Mouse (Mus musculus): ENCODE results near the gene Sh3bp1.

The Sh3bp1 gene

DNA sequence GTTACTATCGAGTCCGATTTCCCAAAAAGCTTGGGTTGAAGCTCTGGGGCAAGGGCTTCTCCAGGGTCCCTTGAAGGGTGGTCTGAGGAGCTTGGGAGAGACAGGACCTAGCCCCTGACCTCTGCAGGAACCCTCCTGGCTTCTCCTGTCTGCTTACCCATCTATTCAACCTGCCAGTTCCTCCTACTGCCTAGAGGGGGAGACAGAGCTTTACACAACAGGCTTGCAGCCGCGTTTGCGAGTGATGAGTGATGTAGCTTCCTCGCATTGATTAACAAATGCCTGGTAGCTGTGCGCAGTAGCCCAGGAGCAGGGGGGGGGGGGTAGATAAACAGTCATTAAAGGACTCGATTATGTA lies 16.1 kb downstream of the Sh3bp1 start:
- DNase-seq (ENCODE audit: low spot score in 2 of 2): peak; percentile 69 to 70

- DNase-seq (ENCODE audit: low spot score in 2 of 2): no peak
These were observed 16.7 kb downstream of the Sh3bp1 start for GRCm38 (mm10) chr15:78916052-78916826.

DNA sequence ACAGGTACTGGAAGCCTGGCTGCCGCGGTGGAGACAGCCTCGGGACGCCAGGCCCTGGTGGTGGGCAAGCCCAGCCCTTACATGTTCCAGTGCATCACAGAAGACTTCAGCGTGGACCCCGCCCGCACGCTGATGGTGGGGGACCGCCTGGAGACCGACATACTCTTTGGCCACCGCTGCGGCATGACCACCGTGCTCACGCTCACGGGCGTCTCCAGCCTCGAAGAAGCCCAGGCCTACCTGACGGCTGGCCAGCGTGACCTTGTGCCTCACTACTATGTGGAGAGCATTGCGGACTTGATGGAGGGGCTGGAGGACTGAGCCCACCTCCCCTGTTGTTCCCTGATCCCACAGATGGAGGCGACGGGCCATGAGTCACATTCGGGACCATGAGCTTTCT lies 18.6 kb downstream of the Sh3bp1 start:
- DNase-seq (ENCODE audit: low spot score in 2 of 2): no peak

DNA sequence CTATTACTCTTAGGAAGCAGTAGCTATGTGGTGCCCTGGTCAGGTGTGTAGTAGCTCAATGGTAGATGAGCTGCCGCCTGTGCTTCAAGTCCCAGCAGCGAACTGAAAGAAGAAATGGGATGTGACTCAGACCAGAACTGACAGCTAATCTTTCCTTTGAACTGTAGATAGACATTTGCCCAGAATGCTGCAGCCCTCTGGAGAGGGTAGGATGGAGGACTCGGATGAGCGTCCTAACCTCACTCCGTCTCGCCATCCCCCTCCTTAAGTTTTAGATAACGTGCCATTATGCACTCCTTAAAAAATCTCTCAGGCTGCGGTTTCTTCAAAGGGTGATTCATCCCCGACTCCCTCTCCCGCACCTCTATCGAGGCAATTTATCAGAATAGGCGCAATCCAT lies 20.3 kb downstream of the Sh3bp1 start:
- DNase-seq (ENCODE audit: low spot score in 2 of 2): no peak

- no peak for DNase-seq (ENCODE audit: low spot score in 2 of 2)
These were observed 23.1 kb downstream of the Sh3bp1 start for GRCm38 (mm10) chr15:78922700-78923099.

DNA sequence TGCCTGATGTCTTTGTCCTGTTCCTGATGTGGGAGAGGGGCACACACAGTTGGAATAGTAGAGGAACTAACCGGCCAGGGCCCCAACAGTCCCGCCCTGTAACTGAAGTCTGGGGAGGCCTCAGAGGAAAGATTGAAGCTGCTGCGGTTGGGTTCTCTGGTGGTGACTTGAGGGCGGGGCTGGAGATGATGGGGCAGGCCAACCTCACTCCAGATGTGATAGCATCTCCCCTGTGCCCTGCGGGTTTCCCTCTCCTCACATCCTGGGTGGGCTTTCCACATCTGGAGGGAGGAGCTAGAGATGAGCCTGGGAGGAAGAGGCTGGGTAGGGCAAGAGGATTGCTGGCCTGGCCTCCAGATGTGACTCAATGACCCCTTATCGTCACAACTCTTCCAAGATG lies 24.0 kb downstream of the Sh3bp1 start:
- no peak for DNase-seq (ENCODE audit: low spot score in 2 of 2)

GRCm38 (mm10) chr15:78925129-78925528 lies 25.6 kb downstream of the Sh3bp1 start:
- DNase-seq (ENCODE audit: low spot score in 2 of 2): no peak

- DNase-seq (ENCODE audit: low spot score in 2 of 2): peak; percentile 63 to 64
These were observed 26.7 kb downstream of the Sh3bp1 start, which contains the start of gene Lgals1 for GRCm38 (mm10) chr15:78926021-78926919. Gene Lgals1, plus strand, starts transcription at chr15:78926725.

GRCm38 (mm10) chr15:78927021-78927787 lies 27.6 kb downstream of the Sh3bp1 start:
- no peak for DNase-seq (ENCODE audit: low spot score in 2 of 2)

DNA sequence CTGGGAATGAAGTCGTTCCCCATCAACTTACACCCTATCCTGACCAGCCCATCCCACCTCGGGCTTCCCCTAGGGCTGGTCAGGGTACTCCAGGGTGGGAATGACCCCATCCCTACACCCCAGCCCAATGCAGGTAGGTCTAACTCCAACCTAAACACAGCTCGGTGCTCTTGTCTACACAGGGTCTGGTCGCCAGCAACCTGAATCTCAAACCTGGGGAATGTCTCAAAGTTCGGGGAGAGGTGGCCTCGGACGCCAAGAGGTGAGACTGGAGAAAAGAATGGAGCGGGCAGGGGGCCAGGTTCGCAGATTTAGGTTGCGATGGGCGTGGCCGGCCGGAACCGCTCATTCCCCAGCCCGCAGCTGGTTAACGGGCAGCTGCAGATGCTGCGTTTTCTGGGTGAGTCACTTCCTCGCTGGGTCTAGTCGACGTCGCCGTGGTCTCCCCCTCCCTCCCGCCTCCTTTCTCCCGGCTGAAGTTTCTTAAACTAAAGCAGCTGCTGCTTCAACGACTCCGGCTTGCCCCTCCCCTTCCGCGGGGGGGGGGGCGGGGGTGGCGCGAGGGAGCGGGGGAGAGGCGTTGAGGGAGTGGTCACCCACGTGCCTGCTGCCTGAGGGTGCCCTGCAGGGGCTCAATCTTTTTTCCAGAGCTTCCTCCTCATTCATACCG lies 28.4 kb downstream of the Sh3bp1 start:
- peak; percentile 47 to 63 for DNase-seq (ENCODE audit: low spot score in 2 of 2)

- DNase-seq (ENCODE audit: low spot score in 2 of 2): no peak
These were observed 29.0 kb downstream of the Sh3bp1 start for GRCm38 (mm10) chr15:78928539-78928938.

GRCm38 (mm10) chr15:78930192-78930706 lies 30.7 kb downstream of the Sh3bp1 start:
- no peak for DNase-seq (ENCODE audit: low spot score in 2 of 2)

GRCm38 (mm10) chr15:78930801-78931426 lies 31.3 kb downstream of the Sh3bp1 start:
- no peak for DNase-seq (ENCODE audit: low spot score in 2 of 2)

GRCm38 (mm10) chr15:78931577-78931976 lies 32.0 kb downstream of the Sh3bp1 start:
- no peak for DNase-seq (ENCODE audit: low spot score in 2 of 2)

- peak; percentile 74 to 84 for DNase-seq (ENCODE audit: low spot score in 2 of 2)
These were observed 35.3 kb downstream of the Sh3bp1 start, which contains the start of gene Nol12 for GRCm38 (mm10) chr15:78934784-78935320. Gene Nol12, plus strand, starts transcription at chr15:78934933.

GRCm38 (mm10) chr15:78936403-78936802 lies 36.8 kb downstream of the Sh3bp1 start:
- DNase-seq (ENCODE audit: low spot score in 2 of 2): no peak

GRCm38 (mm10) chr15:78937311-78937710 lies 37.7 kb downstream of the Sh3bp1 start:
- no peak for DNase-seq (ENCODE audit: low spot score in 2 of 2)

GRCm38 (mm10) chr15:78937963-78938362 lies 38.4 kb downstream of the Sh3bp1 start:
- no peak for DNase-seq (ENCODE audit: low spot score in 2 of 2)

DNA sequence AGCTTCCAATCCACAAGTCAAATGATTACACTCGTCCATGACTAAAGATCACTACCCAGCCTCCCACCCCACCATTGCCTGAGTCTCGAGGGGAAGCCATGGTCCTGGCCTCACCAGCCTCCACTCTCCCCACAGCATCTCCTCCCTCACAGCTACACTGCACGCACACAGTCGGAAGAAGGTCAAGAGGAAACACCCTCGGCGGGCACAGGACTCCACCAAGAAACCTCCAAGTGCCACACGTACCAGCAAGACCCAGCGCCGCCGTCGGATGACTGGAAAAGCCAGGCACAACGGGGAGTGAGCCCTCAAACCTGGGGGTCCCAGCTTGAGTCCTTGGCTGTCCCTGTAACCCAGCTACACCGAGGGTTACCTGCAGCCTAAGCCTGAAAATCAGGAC lies 40.8 kb downstream of the Sh3bp1 start:
- no peak for DNase-seq (ENCODE audit: low spot score in 2 of 2)

- peak; percentile 63 to 78 for DNase-seq (ENCODE audit: low spot score in 2 of 2)
These were observed 43.1 kb downstream of the Sh3bp1 start for GRCm38 (mm10) chr15:78942663-78943062.

Measured in frontal cortex, postnatal 10 days (tissue).